Mouse (Mus musculus) brain, embryonic 14.5 days (tissue): Measurements from ENCODE around the gene Rhobtb3.
"Not testable (repeated sequence)": the region's sequence is repeated elsewhere in the genome, so short reads cannot be mapped to it uniquely, and the experiment has no call there.

ENCODE experiments used
- CTCF ChIP-seq: fragments of 200-500 bp; IDR thresholded peaks from 2 replicates; pipeline ENCODE4 v1.5.1; 2012; ENCODE audit warnings: inconsistent platforms, mild to moderate bottlenecking, moderate library complexity, borderline replicate concordance; ENCODE audit not compliant: insufficient read depth, insufficient read length; ENCODE audit errors: extremely low read depth
- POLR2A ChIP-seq: fragments of 200-500 bp; IDR thresholded peaks from 2 replicates; pipeline ENCODE4 v1.6.1; 2012; ENCODE audit warnings: mild to moderate bottlenecking, inconsistent platforms, borderline replicate concordance; ENCODE audit not compliant: poor library complexity, insufficient read depth, insufficient read length, severe bottlenecking; ENCODE audit errors: extremely low read depth

- TF ChIP-seq CTCF, POLR2A: not testable (repeated sequence)
Observed at GRCm38 (mm10) chr13:75929071-75929470, 14.7 kb downstream of the Rhobtb3 start.
